Mouse (Mus musculus) forebrain, embryonic 13.5 days (tissue): ENCODE data around the gene Extl2. TPM values are rescaled to one million over a fixed set of nuclear protein-coding genes. Genes with fewer than 3 reads are reported as not detected.
A peak's percentile ranks its signal among the peaks of the same experiment; 100 is the strongest.

Experiments used
- ATAC-seq: fragments of 200-750 bp; cut with Nextera tagmentation; 2 replicates; pipeline ENCODE4 v1.8.0; 2017
- H3K27ac ChIP-seq: fragments of 300-500 bp; sonication (generic); 2 replicates; pipeline ENCODE4 v1.5.1; 2015; ENCODE audit warnings: inconsistent platforms, mild to moderate bottlenecking, moderate library complexity
- H3K27me3 ChIP-seq: fragments of 300-500 bp; sonication (generic); 2 replicates; pipeline ENCODE4 v1.6.1; 2015; ENCODE audit warnings: mild to moderate bottlenecking, inconsistent platforms
- H3K36me3 ChIP-seq: fragments of 300-500 bp; sonication (generic); 2 replicates; pipeline ENCODE4 v1.6.1; 2015; ENCODE audit warnings: mild to moderate bottlenecking, inconsistent platforms; ENCODE audit not compliant: poor library complexity, severe bottlenecking
- H3K4me1 ChIP-seq: fragments of 300-500 bp; sonication (generic); 2 replicates; pipeline ENCODE4 v1.6.1; 2015; ENCODE audit warnings: inconsistent platforms
- H3K4me2 ChIP-seq: fragments of 300-500 bp; sonication (generic); 2 replicates; pipeline ENCODE4 v1.6.1; 2015; ENCODE audit warnings: inconsistent platforms, mild to moderate bottlenecking, moderate library complexity
- H3K4me3 ChIP-seq: fragments of 300-500 bp; sonication (generic); 2 replicates; pipeline ENCODE4 v1.5.1; 2015; ENCODE audit warnings: mild to moderate bottlenecking, inconsistent platforms
- H3K9ac ChIP-seq: fragments of 300-500 bp; sonication (generic); 2 replicates; pipeline ENCODE4 v1.6.1; 2015; ENCODE audit warnings: mild to moderate bottlenecking, inconsistent platforms
- H3K9me3 ChIP-seq: fragments of 300-500 bp; sonication (generic); replicated peaks from 2 replicates; pipeline ENCODE4 v1.6.1; 2016; ENCODE audit warnings: inconsistent platforms
- WGBS: fragments of 180-500 bp; shearing (Covaris S2); methylation state at CpG from one replicate; pipeline ENCODE4 v1.1.7; 2015; 5-methylcytosine and 5-hydroxymethylcytosine counted together
- polyA plus RNA-seq: library from polyadenylated mRNA; unstranded; fragments of >200 nt; fragmentation: Nextera tagmentation; extraction: Ambion mirVana; gene quantifications from 2 replicates; pipeline ENCODE4 v1.2.1, GENCODE M21; 2015

The Extl2 gene
- polyA plus RNA-seq, 1 experiment from 2014 or later, result 19.8 TPM

DNA sequence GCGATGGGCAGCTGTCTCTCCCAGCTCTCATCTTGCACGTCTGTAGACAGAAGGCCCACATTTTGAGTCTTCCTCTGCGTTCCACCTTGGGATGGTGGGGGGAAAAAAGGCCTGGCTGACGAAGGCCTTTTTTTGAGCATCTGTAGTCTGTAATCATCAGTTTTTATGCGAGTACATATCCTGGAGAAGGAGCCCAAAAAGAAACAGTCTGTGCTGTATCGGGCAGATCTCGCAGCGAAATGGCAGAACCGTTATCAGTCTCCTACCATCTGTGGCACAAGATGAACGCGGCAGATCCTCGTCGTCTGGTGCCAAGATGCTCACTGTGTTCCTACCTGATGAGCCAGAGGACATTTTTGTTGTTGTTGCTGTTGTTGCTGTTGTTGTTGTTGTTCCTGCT lies 8.9 kb downstream of the Extl2 start:
- 82% methylated on average over 13 of the region's 13 CpGs for WGBS
- no peak overlapping the region for H3K27ac ChIP-seq
- ATAC-seq, result peak; percentile 57

DNA sequence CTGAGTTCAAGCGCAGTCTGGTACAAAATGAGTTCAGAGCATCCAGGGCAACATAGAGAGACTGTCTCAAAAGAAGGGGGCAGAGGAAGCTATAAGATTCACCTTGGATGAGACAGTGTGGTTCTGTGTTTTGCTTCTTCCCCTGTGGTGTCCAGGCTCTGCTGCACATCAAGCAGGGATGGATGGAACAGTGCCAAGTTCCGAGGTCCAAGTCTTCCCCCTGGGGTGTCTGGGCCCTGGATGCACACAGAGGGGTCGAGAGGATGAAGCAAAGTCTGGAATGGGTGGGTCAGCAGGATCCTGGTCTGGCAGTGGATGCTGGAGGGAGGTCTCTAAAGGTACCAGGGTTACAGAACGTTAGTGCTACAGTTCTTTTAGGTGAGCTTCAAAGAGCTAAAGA lies 11.3 kb downstream of the Extl2 start:
- H3K9me3 ChIP-seq, result no peaks in the 10 kb centered on the region
- no peaks in the 10 kb centered on the region for H3K36me3 ChIP-seq
- H3K4me3 ChIP-seq, result no peak overlapping the region
- no peak overlapping the region for H3K4me2 ChIP-seq
- H3K27ac ChIP-seq, result no peak overlapping the region
- ATAC-seq, result no peak
- H3K9ac ChIP-seq, result no peak overlapping the region
- WGBS, result 76% methylated on average over 4 of the region's 4 CpGs
- H3K27me3 ChIP-seq, result no peaks in the 10 kb centered on the region
- peaks cover 4% of the 10 kb centered on the region for H3K4me1 ChIP-seq

More for the DNA sequence above, 8.9 kb downstream of the Extl2 start:
- Histone ChIP-seq H3K9ac (no peak overlapping the region), H3K4me3 (no peak overlapping the region), H3K4me2 (no peak overlapping the region), H3K36me3 (no peaks in the 10 kb centered on the region), H3K27me3 (no peaks in the 10 kb centered on the region), H3K4me1 (no peaks in the 10 kb centered on the region), H3K9me3 (no peaks in the 10 kb centered on the region)

DNA sequence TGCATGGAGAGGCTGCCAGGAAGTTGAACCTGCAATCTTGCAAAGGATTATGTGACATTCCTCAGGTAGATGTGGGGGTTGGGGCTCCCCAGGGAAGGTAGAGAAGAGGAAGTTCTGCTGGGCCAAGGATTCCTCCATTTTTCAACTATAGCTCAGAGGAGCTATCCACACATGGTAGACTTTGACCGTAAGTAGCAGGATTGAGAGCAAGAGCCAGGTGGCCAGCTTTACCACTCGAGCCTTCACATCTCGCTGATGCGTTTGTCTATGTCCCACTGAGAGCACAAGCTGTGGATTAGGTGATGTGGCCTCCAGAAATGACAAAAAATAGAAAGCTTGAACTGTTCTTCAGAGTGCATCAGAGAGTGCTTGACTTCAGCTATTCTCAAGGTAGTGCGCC lies 11.9 kb downstream of the Extl2 start:
- H3K9ac ChIP-seq, result no peak overlapping the region
- H3K4me2 ChIP-seq, result no peak overlapping the region
- peaks cover 4% of the 10 kb centered on the region for H3K4me1 ChIP-seq
- H3K27me3 ChIP-seq, result no peaks in the 10 kb centered on the region
- WGBS, result 91% methylated on average over 5 of the region's 5 CpGs
- H3K36me3 ChIP-seq, result peaks cover 3% of the 10 kb centered on the region; the same call in 1 of the 2 replicates
- ATAC-seq, result no peak
- H3K27ac ChIP-seq, result no peak overlapping the region
- no peaks in the 10 kb centered on the region for H3K9me3 ChIP-seq
- no peak overlapping the region for H3K4me3 ChIP-seq

DNA sequence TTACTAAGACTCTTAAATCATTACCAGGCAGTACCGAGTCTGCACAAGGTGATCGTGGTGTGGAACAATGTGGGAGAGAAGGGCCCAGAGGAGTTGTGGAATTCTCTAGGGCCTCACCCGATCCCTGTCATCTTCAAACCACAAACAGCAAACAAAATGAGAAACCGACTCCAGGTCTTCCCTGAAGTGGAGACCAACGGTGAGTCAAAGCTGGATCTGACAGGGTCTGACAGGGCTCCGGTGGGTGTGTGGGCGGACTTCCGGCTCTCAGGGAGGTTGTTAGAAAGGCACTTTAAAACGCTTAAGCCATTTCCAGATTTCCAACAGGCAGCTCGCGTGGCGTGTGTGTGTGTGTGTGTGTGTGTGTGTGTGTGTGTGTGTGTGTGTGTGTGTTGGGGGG lies 17.0 kb downstream of the Extl2 start:
- no peak for ATAC-seq
- Histone ChIP-seq H3K27me3 (no peaks in the 10 kb centered on the region), H3K9me3 (no peaks in the 10 kb centered on the region), H3K27ac (no peak overlapping the region), H3K4me1 (peaks cover 4% of the 10 kb centered on the region), H3K9ac (no peak overlapping the region), H3K4me2 (no peak overlapping the region), H3K4me3 (no peak overlapping the region), H3K36me3 (peaks cover 23% of the 10 kb centered on the region)
- 91% methylated on average over 12 of the region's 12 CpGs for WGBS

DNA sequence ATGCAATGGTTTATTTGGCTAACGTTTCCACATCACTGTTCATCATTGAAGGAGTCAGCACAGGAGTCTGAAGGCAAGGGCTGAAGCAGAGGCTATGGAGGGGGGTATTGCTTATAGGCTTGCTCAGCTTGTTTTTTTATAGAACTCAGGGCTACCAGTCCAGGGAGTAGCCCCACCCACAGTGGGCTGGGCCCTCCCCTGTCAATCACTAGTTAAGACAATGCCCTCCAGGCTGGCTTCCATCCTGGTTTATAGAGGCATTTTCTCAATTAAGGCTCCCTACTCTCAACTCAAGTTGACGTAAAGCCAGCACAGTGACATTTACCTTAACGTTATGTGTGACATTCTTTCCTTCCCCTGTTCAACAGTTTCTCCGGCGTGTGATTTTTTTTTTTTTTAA lies 17.4 kb downstream of the Extl2 start:
- whole genome bisulfite sequencing, result 70% methylated on average over 5 of the region's 5 CpGs
- Histone ChIP-seq H3K4me2 (no peak overlapping the region), H3K9me3 (no peaks in the 10 kb centered on the region), H3K27ac (no peak overlapping the region), H3K27me3 (no peaks in the 10 kb centered on the region), H3K36me3 (peaks cover 23% of the 10 kb centered on the region), H3K4me1 (peaks cover 4% of the 10 kb centered on the region), H3K4me3 (no peak overlapping the region), H3K9ac (no peak overlapping the region)
- 0 out of 2 replicates have a peak, but pooled peaks have one; percentile 39 for ATAC-seq

DNA sequence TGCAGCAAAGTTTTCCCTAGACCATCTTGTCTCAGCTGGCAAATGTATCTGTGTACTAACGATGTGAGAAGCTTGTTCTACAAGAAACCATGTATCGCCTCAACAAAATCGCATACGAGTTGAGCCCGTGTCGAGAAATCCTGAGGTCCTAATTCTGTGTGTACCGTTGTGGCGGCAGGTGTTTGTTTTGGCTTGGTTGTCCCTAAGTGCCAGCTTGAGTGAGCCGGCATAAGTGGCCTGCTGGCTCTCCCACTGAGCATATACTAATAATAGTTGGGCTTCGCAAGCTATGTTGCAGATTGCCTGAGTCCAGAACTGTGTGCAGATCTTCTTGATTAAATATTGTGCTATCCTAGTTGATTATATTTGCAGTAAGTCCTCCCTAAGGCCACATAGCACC lies 18.4 kb downstream of the Extl2 start:
- Histone ChIP-seq H3K9me3 (no peaks in the 10 kb centered on the region), H3K4me1 (peaks cover 4% of the 10 kb centered on the region), H3K4me3 (no peak overlapping the region), H3K27ac (no peak overlapping the region), H3K9ac (no peak overlapping the region), H3K27me3 (no peaks in the 10 kb centered on the region), H3K36me3 (peaks cover 23% of the 10 kb centered on the region), H3K4me2 (no peak overlapping the region)
- ATAC-seq, result no peak
- WGBS, result 91% methylated on average over 10 of the region's 10 CpGs

DNA sequence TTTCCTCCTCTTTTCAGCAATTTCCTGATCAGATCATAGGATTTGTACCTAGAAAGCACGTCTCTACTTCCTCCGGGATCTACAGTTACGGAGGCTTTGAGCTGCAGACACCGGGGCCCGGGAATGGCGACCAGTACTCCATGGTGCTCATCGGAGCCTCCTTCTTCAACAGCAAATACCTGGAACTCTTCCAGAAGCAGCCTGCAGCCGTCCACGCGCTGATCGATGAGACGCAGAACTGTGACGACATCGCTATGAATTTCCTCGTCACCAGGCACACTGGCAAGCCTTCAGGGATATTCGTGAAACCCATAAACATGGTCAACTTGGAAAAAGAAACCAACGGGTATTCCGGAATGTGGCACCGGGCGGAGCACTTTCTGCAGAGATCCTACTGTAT lies 19.7 kb downstream of the Extl2 start:
- H3K4me2 ChIP-seq, result no peak overlapping the region
- H3K27ac ChIP-seq, result no peak overlapping the region
- H3K9me3 ChIP-seq, result no peaks in the 10 kb centered on the region
- H3K27me3 ChIP-seq, result no peaks in the 10 kb centered on the region
- ATAC-seq, result no peak
- H3K4me1 ChIP-seq, result peaks cover 4% of the 10 kb centered on the region
- no peak overlapping the region for H3K9ac ChIP-seq
- H3K4me3 ChIP-seq, result no peak overlapping the region
- 85% methylated on average over 20 of the region's 20 CpGs for WGBS
- peaks cover 23% of the 10 kb centered on the region for H3K36me3 ChIP-seq

DNA sequence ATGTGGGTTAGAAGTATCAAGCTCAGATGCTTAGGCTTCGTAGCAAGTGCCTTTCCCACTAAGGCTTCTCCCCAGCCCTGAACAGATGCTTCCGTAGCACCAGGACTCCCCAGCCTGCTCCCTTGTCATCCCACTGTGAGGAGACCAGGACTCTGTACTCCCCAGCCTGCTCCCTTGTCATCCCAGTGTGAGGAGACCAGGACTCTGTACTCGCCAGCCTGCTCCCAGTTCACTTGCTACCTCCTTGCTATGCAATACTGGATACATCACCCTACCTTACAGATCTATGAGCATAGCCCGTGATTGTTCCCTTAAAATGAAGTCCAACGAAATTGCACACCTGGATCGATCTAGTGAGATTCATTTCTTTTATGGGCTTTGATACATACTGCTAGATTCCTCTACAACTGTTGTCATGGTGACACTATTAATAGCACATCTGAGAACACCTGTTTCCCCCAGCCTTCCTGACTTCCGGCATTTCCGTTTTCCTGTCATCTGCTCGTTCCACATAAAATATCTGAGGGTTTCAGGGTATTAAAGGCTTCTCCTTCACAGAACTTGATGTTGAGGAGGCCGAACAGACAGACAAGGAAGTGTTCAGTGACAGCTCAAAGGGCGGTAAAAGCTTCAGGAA lies 23.0 kb downstream of the Extl2 start:
- no peak overlapping the region for H3K27ac ChIP-seq
- H3K4me1 ChIP-seq, result no peaks in the 10 kb centered on the region
- 74% methylated on average over 11 of the region's 11 CpGs for WGBS
- H3K36me3 ChIP-seq, result peaks cover 13% of the 10 kb centered on the region
- no peaks in the 10 kb centered on the region for H3K27me3 ChIP-seq
- no peak overlapping the region for H3K4me2 ChIP-seq
- H3K9me3 ChIP-seq, result no peaks in the 10 kb centered on the region
- H3K4me3 ChIP-seq, result no peak overlapping the region
- 0 out of 2 replicates have a peak, but pooled peaks have one; percentile 37 for ATAC-seq
- H3K9ac ChIP-seq, result no peak overlapping the region

DNA sequence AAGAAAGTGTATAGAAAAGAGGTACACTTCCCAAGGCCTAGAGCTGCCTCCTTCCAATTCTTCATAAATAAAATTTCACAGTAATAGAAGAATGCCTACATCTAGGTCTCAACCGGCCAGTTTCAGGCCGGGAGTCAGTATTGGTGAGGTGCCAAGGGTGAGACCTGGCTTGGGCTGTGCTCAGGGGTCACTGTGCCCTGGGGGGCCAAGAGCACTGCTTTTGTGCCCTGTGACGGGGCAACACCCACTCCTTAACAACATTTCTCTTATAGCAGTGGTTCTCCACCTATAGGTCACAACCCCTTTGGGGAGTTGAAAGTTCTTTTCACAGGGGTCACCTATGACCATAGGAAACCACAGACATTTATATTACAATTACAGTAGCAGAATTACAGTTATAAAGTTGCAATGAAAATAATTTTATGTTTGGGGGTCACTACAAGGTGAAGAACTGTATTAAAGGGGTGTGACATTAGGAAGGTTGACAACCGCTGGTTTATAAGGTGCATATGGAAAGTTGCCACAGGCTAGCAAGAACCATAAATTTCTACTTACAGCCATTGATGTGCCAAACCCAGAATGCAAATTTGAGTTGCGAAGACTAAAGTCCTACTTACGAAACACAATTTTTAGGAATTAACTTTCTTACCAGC lies 26.1 kb downstream of the Extl2 start:
- H3K9me3 ChIP-seq, result no peaks in the 10 kb centered on the region
- no peak overlapping the region for H3K4me2 ChIP-seq
- no peaks in the 10 kb centered on the region for H3K4me1 ChIP-seq
- 57% methylated on average over 6 of the region's 6 CpGs for WGBS
- H3K4me3 ChIP-seq, result no peak overlapping the region
- no peak overlapping the region for H3K27ac ChIP-seq
- no peaks in the 10 kb centered on the region for H3K36me3 ChIP-seq
- no peaks in the 10 kb centered on the region for H3K27me3 ChIP-seq
- peak; percentile 60 for ATAC-seq
- H3K9ac ChIP-seq, result no peak overlapping the region

DNA sequence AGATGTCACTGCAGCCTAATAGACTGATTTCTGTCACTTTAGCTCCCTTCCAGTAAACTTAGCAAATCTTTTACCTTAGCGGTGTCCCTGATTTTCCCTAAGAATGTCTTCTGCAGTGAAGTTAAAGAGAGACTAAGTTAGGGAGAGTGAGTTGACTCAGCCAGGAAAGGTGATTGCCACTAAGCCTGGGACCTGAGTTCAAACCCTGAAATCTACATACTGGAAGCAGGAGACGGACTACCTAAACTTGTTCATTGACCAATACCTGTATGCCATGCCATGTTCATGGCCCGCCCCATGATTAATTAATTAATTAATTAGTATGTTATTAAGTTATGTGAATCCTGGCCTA lies 26.6 kb downstream of the Extl2 start:
- H3K36me3 ChIP-seq, result no peaks in the 10 kb centered on the region
- peak; percentile 62 for ATAC-seq

DNA sequence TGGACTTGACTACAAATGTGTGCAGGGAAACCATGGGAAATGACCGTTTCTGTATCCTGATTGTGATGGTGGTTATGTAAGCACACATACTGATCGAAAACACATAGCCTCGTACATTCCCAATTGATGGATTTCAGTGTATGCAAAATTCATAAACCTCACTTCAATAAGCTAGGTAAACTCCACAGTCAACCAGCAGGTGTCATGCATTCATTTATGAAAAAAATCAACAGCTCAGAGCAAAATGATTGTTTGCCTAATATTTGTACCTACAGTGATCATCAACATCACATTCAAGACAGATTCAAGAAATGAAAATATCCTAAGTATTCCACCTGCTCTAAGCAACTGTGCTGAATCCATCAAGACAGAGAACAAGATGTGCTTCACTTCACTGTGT lies 33.5 kb downstream of the Extl2 start:
- 85% methylated on average over 3 of the region's 3 CpGs for WGBS
- H3K36me3 ChIP-seq, result no peaks in the 10 kb centered on the region
- H3K27me3 ChIP-seq, result no peaks in the 10 kb centered on the region
- no peaks in the 10 kb centered on the region for H3K4me1 ChIP-seq
- no peak overlapping the region for H3K4me2 ChIP-seq
- H3K27ac ChIP-seq, result no peak overlapping the region
- H3K9me3 ChIP-seq, result no peaks in the 10 kb centered on the region
- H3K9ac ChIP-seq, result no peak overlapping the region
- no peak for ATAC-seq
- no peak overlapping the region for H3K4me3 ChIP-seq

More for the DNA sequence above, 26.6 kb downstream of the Extl2 start:
- 61% methylated on average over 3 of the region's 3 CpGs for WGBS
- Histone ChIP-seq H3K4me3 (no peak overlapping the region), H3K9me3 (no peaks in the 10 kb centered on the region), H3K9ac (no peak overlapping the region), H3K4me1 (no peaks in the 10 kb centered on the region), H3K27me3 (no peaks in the 10 kb centered on the region), H3K4me2 (no peak overlapping the region), H3K27ac (no peak overlapping the region)

DNA sequence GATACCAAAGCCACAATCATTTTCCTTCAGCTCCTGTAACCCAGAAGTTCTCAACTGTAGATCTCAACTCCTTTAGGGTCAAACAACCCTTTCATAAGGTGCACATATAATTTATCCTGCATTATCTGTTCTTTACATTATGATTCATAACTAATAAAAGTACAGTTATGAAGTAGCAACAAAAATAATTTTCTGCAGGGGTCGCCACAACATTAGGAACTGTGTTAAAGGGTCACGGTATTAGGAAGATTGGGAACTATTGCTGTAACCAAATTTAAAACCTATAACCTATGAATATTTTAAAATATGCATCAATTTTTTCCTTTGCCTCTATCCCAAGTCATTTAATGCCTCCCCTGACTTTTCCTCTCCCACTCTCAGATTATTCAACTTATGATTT lies 38.7 kb downstream of the Extl2 start:
- H3K36me3 ChIP-seq, result no peaks in the 10 kb centered on the region
- H3K4me3 ChIP-seq, result no peak overlapping the region
- H3K9me3 ChIP-seq, result no peaks in the 10 kb centered on the region
- H3K27me3 ChIP-seq, result no peaks in the 10 kb centered on the region
- H3K9ac ChIP-seq, result no peak overlapping the region
- H3K4me1 ChIP-seq, result peaks cover 8% of the 10 kb centered on the region; the same call in 1 of the 2 replicates
- no peak for ATAC-seq
- H3K4me2 ChIP-seq, result no peak overlapping the region
- no peak overlapping the region for H3K27ac ChIP-seq
- 87% methylated on average over 2 of the region's 2 CpGs for WGBS

DNA sequence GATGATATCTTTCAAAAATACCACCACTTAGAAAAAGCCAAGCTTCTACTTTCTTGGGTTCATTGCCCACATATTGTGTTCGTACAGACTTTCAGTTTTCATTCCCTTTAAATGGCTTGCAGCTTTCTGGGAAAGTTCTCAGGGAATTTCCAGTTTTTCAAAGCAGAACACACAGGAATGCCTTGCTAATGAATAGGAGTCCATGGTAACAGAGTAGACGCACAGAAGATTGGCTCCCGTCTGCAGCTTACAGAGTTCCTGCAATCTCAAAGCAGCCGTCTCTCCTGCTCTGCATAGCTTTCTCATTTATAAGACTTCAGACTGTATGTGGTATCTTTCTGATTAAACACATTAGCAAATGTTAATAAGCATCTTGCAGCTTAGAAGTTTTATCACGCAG lies 39.8 kb downstream of the Extl2 start:
- Histone ChIP-seq H3K4me3 (no peak overlapping the region), H3K27ac (peak overlapping the region; percentile 8; the same call in 1 of the 2 replicates), H3K27me3 (no peaks in the 10 kb centered on the region), H3K9ac (no peak overlapping the region), H3K4me1 (peaks cover 8% of the 10 kb centered on the region; the same call in 1 of the 2 replicates), H3K36me3 (no peaks in the 10 kb centered on the region), H3K9me3 (no peaks in the 10 kb centered on the region), H3K4me2 (peak overlapping the region; percentile 16; the same call in 1 of the 2 replicates)
- 19% methylated on average over 5 of the region's 5 CpGs for WGBS
- peak; percentile 85 for ATAC-seq
